Mouse (Mus musculus) liver, adult 2 months (tissue): ENCODE data around the gene Ttc38. TPM values are rescaled to one million over a fixed set of nuclear protein-coding genes. Genes with fewer than 3 reads are reported as not detected.

Source experiments
- DNase-seq: peaks from one replicate; pipeline ENCODE4 v3.0.0-alpha.2; 2011; ENCODE audit warnings: low read depth, low spot score; ENCODE audit errors: extremely low read depth
- H3K27ac ChIP-seq: fragments of 200-500 bp; replicated peaks from 2 replicates; pipeline ENCODE4 v1.5.1; 2012; ENCODE audit warnings: low read depth, mild to moderate bottlenecking, control low read depth, inconsistent platforms, low read length; ENCODE audit not compliant: insufficient read depth
- H3K27me3 ChIP-seq: fragments of 200-500 bp; 2 replicates; pipeline ENCODE4 v1.6.1; 2012; ENCODE audit warnings: mild to moderate bottlenecking, moderate library complexity, low read length, inconsistent platforms; ENCODE audit not compliant: control insufficient read depth, insufficient read depth
- H3K36me3 ChIP-seq: fragments of 200-500 bp; 2 replicates; pipeline ENCODE4 v1.6.1; 2012; ENCODE audit warnings: low read length, inconsistent platforms; ENCODE audit not compliant: control insufficient read depth, insufficient read depth
- H3K4me1 ChIP-seq: fragments of 200-500 bp; 2 replicates; pipeline ENCODE4 v1.6.1; 2011; ENCODE audit warnings: low read length; ENCODE audit not compliant: control insufficient read depth, insufficient read depth
- H3K4me3 ChIP-seq: fragments of 200-500 bp; 2 replicates; pipeline ENCODE4 v1.5.1; 2011; ENCODE audit warnings: low read depth, mild to moderate bottlenecking, control low read depth, low read length, moderate library complexity; ENCODE audit not compliant: insufficient read depth
- H3K79me2 ChIP-seq: fragments of 200-500 bp; 2 replicates; pipeline ENCODE4 v1.6.1; 2012; ENCODE audit warnings: inconsistent platforms, mild to moderate bottlenecking, low read length, moderate library complexity; ENCODE audit not compliant: control insufficient read depth, insufficient read depth
- H3K9ac ChIP-seq: fragments of 200-500 bp; 2 replicates; pipeline ENCODE4 v1.6.1; 2012; ENCODE audit warnings: low read depth, mild to moderate bottlenecking, control low read depth, inconsistent platforms, low read length
- CTCF ChIP-seq: fragments of 200-500 bp; IDR thresholded peaks from 2 replicates; pipeline ENCODE4 v1.5.1; 2011; ENCODE audit warnings: low read depth, low read length, control low read depth
- POLR2A ChIP-seq: fragments of 200-500 bp; IDR thresholded peaks from 2 replicates; pipeline ENCODE4 v1.6.1; 2011; ENCODE audit warnings: low read length, control low read depth; ENCODE audit not compliant: insufficient read depth; ENCODE audit errors: extremely low read depth
- WGBS: fragments of 180-500 bp; shearing (Covaris S2); methylation state at CpG from one replicate; pipeline ENCODE4 v1.1.7; 2018; 5-methylcytosine and 5-hydroxymethylcytosine counted together
- polyA plus RNA-seq: library from polyadenylated mRNA; depleted of rRNA; stranded (reverse); fragments of >200 nt; gene quantifications from 2 replicates; pipeline ENCODE4 v1.2.3, GENCODE M21; 2012; rRNA removed
- total RNA-seq: library from RNA; depleted of rRNA; stranded (reverse); fragments of >200 nt; gene quantifications from 2 replicates; pipeline ENCODE4 v1.2.3, GENCODE M21; 2014; rRNA removed

The Ttc38 gene
- total and polyA plus RNA-seq, 2 experiments, result 19.1 to 52.4 TPM

GRCm38 (mm10) chr15:85897113-85897512 is 65.0 kb downstream of the Ttc38 start:
- no peak overlapping the region for H3K4me3 ChIP-seq
- DNase-seq, result no peak
- WGBS, result 84% methylated on average over 10 of the region's 10 CpGs
- TF ChIP-seq POLR2A (no peak), CTCF (no peak)
- H3K27ac ChIP-seq, result no peak overlapping the region
- H3K4me1 ChIP-seq, result no peaks in the 10 kb centered on the region
- no peaks in the 10 kb centered on the region for H3K79me2 ChIP-seq
- no peak overlapping the region for H3K9ac ChIP-seq
- H3K36me3 ChIP-seq, result peaks cover 3% of the 10 kb centered on the region; the same call in 1 of the 2 replicates
- no peaks in the 10 kb centered on the region for H3K27me3 ChIP-seq

- H3K27me3 ChIP-seq, result no peaks in the 10 kb centered on the region
- H3K4me1 ChIP-seq, result no peaks in the 10 kb centered on the region
- H3K79me2 ChIP-seq, result no peaks in the 10 kb centered on the region
- H3K27ac ChIP-seq, result no peak overlapping the region
- no peak overlapping the region for H3K4me3 ChIP-seq
- H3K9ac ChIP-seq, result no peak overlapping the region
- no peak for TF ChIP-seq POLR2A
- TF ChIP-seq CTCF, result no peak
- WGBS, result 68% methylated on average over 6 of the region's 6 CpGs
- H3K36me3 ChIP-seq, result no peaks in the 10 kb centered on the region; the same call in 1 of the 2 replicates
- DNase-seq, result no peak
These were observed 67.3 kb downstream of the Ttc38 start for GRCm38 (mm10) chr15:85899396-85899795.

DNA sequence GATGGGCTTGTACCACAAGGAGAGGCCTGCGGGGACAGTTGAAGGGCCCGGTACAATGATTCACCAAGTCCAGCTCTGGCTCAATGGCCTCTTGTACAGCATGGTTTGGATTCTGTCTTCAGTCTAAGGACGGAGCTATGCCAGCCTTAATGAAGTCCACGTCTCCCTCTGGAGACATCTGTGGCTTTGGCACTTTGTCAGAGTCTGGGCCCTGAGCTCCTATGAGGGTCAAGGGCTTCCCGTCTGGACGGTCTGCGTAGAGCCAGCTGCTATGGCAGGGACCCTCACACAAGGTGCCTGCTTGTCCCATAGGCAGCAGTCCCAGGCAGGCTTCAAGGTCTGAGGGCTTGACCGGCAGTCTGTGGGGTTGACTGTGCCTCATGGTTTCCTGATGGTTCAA is 68.2 kb downstream of the Ttc38 start:
- H3K4me3 ChIP-seq, result no peak overlapping the region

DNA sequence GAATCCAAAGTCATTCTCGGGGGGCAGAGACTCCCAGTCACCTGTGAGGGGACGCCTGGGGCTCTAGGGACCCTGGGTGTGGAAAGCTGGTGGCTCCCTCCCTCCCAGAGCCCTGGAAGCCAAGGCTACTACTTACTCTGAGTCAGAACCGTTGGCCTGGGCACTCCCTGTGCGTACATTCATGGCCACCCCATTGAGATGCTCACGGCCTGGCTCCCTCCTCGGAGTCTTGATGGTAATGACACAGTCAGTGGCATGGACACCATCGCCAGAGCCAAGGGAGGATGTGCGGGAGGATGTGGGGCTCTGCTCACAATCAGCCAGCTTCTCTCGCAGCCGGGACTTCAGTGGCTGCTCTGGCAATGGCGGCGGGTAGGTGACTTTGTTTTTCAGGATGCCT is 68.7 kb downstream of the Ttc38 start:
- no peak for TF ChIP-seq POLR2A
- TF ChIP-seq CTCF, result no peak
- no peaks in the 10 kb centered on the region for H3K27me3 ChIP-seq
- H3K4me3 ChIP-seq, result no peak overlapping the region
- H3K4me1 ChIP-seq, result no peaks in the 10 kb centered on the region
- WGBS, result 85% methylated on average over 12 of the region's 12 CpGs
- H3K27ac ChIP-seq, result no peak overlapping the region
- no peak for DNase-seq
- H3K79me2 ChIP-seq, result no peaks in the 10 kb centered on the region
- no peaks in the 10 kb centered on the region; the same call in 1 of the 2 replicates for H3K36me3 ChIP-seq
- no peak overlapping the region for H3K9ac ChIP-seq

More for the DNA sequence above, 68.2 kb downstream of the Ttc38 start:
- no peaks in the 10 kb centered on the region; the same call in 1 of the 2 replicates for H3K36me3 ChIP-seq
- no peak overlapping the region for H3K9ac ChIP-seq
- H3K79me2 ChIP-seq, result no peaks in the 10 kb centered on the region
- WGBS, result 89% methylated on average over 8 of the region's 8 CpGs
- no peaks in the 10 kb centered on the region for H3K4me1 ChIP-seq
- H3K27me3 ChIP-seq, result no peaks in the 10 kb centered on the region
- no peak overlapping the region for H3K27ac ChIP-seq
- DNase-seq, result no peak
- TF ChIP-seq CTCF (no peak), POLR2A (no peak)

GRCm38 (mm10) chr15:85902505-85902904 is 70.4 kb downstream of the Ttc38 start:
- Histone ChIP-seq H3K9ac (no peak overlapping the region), H3K4me3 (no peak overlapping the region), H3K4me1 (no peaks in the 10 kb centered on the region), H3K27ac (no peak overlapping the region), H3K27me3 (no peaks in the 10 kb centered on the region), H3K36me3 (no peaks in the 10 kb centered on the region; the same call in 1 of the 2 replicates), H3K79me2 (no peaks in the 10 kb centered on the region)
- DNase-seq, result no peak
- TF ChIP-seq CTCF (no peak), POLR2A (no peak)
- 86% methylated on average over 10 of the region's 10 CpGs for WGBS

- WGBS, result 73% methylated on average over 8 of the region's 8 CpGs
- H3K36me3 ChIP-seq, result no peaks in the 10 kb centered on the region; the same call in 1 of the 2 replicates
- DNase-seq, result no peak
- H3K9ac ChIP-seq, result no peak overlapping the region
- no peak overlapping the region for H3K27ac ChIP-seq
- no peaks in the 10 kb centered on the region for H3K4me1 ChIP-seq
- H3K4me3 ChIP-seq, result no peak overlapping the region
- TF ChIP-seq CTCF (peak; percentile 47), POLR2A (no peak)
- H3K79me2 ChIP-seq, result no peaks in the 10 kb centered on the region
- no peaks in the 10 kb centered on the region for H3K27me3 ChIP-seq
These were observed 71.7 kb downstream of the Ttc38 start for GRCm38 (mm10) chr15:85903826-85904225.

Other genes with a start within 250 kb of the Ttc38 start
- 0.07 and 0.09 TPM in 2 replicates for gene Wnt7b, start 249.8 kb upstream of the Ttc38 start, total RNA-seq
- 0.06 and 0.12 TPM in 2 replicates for gene Wnt7b, start 249.8 kb upstream of the Ttc38 start, polyA plus RNA-seq
- 184 and 206 TPM in 2 replicates for gene Ppara, start 97.3 kb upstream of the Ttc38 start, total RNA-seq
- 36.2 and 39.8 TPM in 2 replicates for gene Ppara, start 97.3 kb upstream of the Ttc38 start, polyA plus RNA-seq
- 10.1 and 11.6 TPM in 2 replicates for gene Cdpf1, start 20.6 kb upstream of the Ttc38 start, total RNA-seq
- gene Cdpf1, start 20.6 kb upstream of the Ttc38 start, polyA plus RNA-seq, result 18.3 and 19.6 TPM in 2 replicates
- gene Pkdrej, start 10.6 kb upstream of the Ttc38 start, total RNA-seq, result under 0.01 and 0.09 TPM in 2 replicates
- 0.01 TPM in 2 replicates for gene Pkdrej, start 10.6 kb upstream of the Ttc38 start, polyA plus RNA-seq
- gene Gtse1, start 27.4 kb downstream of the Ttc38 start, total RNA-seq, result 0.28 and 0.67 TPM in 2 replicates
- 0.33 and 0.55 TPM in 2 replicates for gene Gtse1, start 27.4 kb downstream of the Ttc38 start, polyA plus RNA-seq
- 9.4 and 10.1 TPM in 2 replicates for gene Trmu, start 47.0 kb downstream of the Ttc38 start, total RNA-seq
- gene Trmu, start 47.0 kb downstream of the Ttc38 start, polyA plus RNA-seq, result 13.9 and 17.0 TPM in 2 replicates
- 2.4 and 3.7 TPM in 2 replicates for gene Celsr1, start 201.5 kb downstream of the Ttc38 start, total RNA-seq
- gene Celsr1, start 201.5 kb downstream of the Ttc38 start, polyA plus RNA-seq, result 11.5 and 12.4 TPM in 2 replicates
- 2.4 and 3.8 TPM in 2 replicates for gene Gramd4, start 225.4 kb downstream of the Ttc38 start, total RNA-seq
- gene Gramd4, start 225.4 kb downstream of the Ttc38 start, polyA plus RNA-seq, result 5.6 and 6.0 TPM in 2 replicates